Mouse (Mus musculus) E14TG2a.4 (cell line): Measurements from ENCODE around the gene Ank2.

Source experiments
- CTCF ChIP-seq: conservative IDR thresholded peaks from 2 replicates; pipeline ENCODE4 v1.5.1; 2014; ENCODE audit warnings: low read length
- POU5F1 ChIP-seq: IDR thresholded peaks from 2 replicates; pipeline ENCODE4 v1.6.1; 2014; ENCODE audit warnings: low read length, borderline replicate concordance

GRCm38 (mm10) chr3:127242234-127242810 lies 256.8 kb downstream of the Ank2 start:
- TF ChIP-seq CTCF = no peak
- TF ChIP-seq POU5F1 = no peak
